ENCODE assay signal across 8 mouse cellular contexts in the genomic region with DNA sequence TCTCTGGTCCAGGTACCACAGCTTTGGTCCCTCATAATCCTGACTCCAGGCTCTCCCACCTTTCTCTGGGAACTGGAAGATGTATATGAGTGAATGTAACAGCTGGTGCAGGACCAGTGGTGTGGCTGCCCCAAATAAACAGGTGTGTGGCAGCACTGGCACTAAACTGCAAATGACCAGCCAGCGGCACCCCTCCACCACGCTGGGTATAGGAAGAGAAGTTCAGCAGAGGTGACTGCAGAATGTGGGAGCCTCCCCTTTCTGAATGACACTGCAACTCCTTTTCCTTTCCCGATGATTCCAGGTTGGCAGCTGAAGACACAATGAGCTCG. TPM values are rescaled to one million over a fixed set of nuclear protein-coding genes. Genes with fewer than 3 reads are reported as not detected.
DNase-seq lines count a peak whose midpoint lies in the region; ATAC-seq and TF ChIP-seq lines count a peak whose summit lies in the region.

No protein-coding gene starts in this region.

- no peak overlapping the region for H3K9ac ChIP-seq in forebrain, embryonic 15.5 days (replicated peaks)
- H3K9ac ChIP-seq in lung, embryonic 16.5 days (ENCODE audit: low read length): no peak overlapping the region
- no peak overlapping the region for H3K9ac ChIP-seq in intestine, postnatal 0 days (ENCODE audit: low read depth, low read length)
- no peak overlapping the region for H3K9ac ChIP-seq in neural tube, embryonic 15.5 days (replicated peaks)

- H3K4me1 ChIP-seq in forebrain, embryonic 15.5 days: peaks cover 13% of the 10 kb centered on the region
- H3K4me1 ChIP-seq in forebrain, embryonic 10.5 days: peaks cover 32% of the 10 kb centered on the region
- peaks cover 11% of the 10 kb centered on the region for H3K4me1 ChIP-seq in lung, embryonic 16.5 days (replicated peaks; ENCODE audit: control insufficient read depth, insufficient read depth, low read length)
- no peaks in the 10 kb centered on the region; the same call in 1 of the 2 replicates for H3K4me1 ChIP-seq in intestine, postnatal 0 days (replicated peaks; ENCODE audit: control insufficient read depth, insufficient read depth, low read length)
- H3K4me1 ChIP-seq in neural tube, embryonic 15.5 days: peaks cover 20% of the 10 kb centered on the region

- no peak overlapping the region for H3K27ac ChIP-seq in forebrain, embryonic 15.5 days (replicated peaks)
- H3K27ac ChIP-seq in forebrain, embryonic 10.5 days: no peak overlapping the region
- no peak overlapping the region for H3K27ac ChIP-seq in lung, embryonic 16.5 days (ENCODE audit: low read length)
- no peak overlapping the region for H3K27ac ChIP-seq in intestine, postnatal 0 days (ENCODE audit: low read depth, low read length)
- H3K27ac ChIP-seq in neural tube, embryonic 15.5 days (replicated peaks): no peak overlapping the region

- 52% methylated on average over 4 of the region's 4 CpGs for WGBS in forebrain, embryonic 15.5 days
- WGBS in forebrain, embryonic 10.5 days: 56% methylated on average over 4 of the region's 4 CpGs
- WGBS in lung, embryonic 16.5 days: 13% methylated on average over 4 of the region's 4 CpGs
- 22% methylated on average over 4 of the region's 4 CpGs for WGBS in intestine, postnatal 0 days
- WGBS in neural tube, embryonic 15.5 days: 33% methylated on average over 4 of the region's 4 CpGs

- TF ChIP-seq CTCF in intestine, postnatal 0 days (IDR thresholded peaks at IDR 0.05; ENCODE audit: low read depth): no peak

- H3K9me3 ChIP-seq in forebrain, embryonic 15.5 days: no peaks in the 10 kb centered on the region
- no peaks in the 10 kb centered on the region for H3K9me3 ChIP-seq in forebrain, embryonic 10.5 days
- H3K9me3 ChIP-seq in lung, embryonic 16.5 days (ENCODE audit: control insufficient read depth, low read length): no peaks in the 10 kb centered on the region
- H3K9me3 ChIP-seq in intestine, postnatal 0 days (ENCODE audit: control insufficient read depth): no peaks in the 10 kb centered on the region
- no peaks in the 10 kb centered on the region for H3K9me3 ChIP-seq in neural tube, embryonic 15.5 days (replicated peaks)

- no peaks in the 10 kb centered on the region for H3K27me3 ChIP-seq in forebrain, embryonic 15.5 days
- peaks cover 23% of the 10 kb centered on the region for H3K27me3 ChIP-seq in forebrain, embryonic 10.5 days (ENCODE audit: poor library complexity, severe bottlenecking)
- H3K27me3 ChIP-seq in lung, embryonic 16.5 days (ENCODE audit: control insufficient read depth, insufficient read depth, low read depth, low read length): no peaks in the 10 kb centered on the region
- H3K27me3 ChIP-seq in intestine, postnatal 0 days (replicated peaks; ENCODE audit: control insufficient read depth, insufficient read depth, low read length): no peaks in the 10 kb centered on the region
- H3K27me3 ChIP-seq in neural tube, embryonic 15.5 days (replicated peaks): 0 out of 2 replicates have a peak, but pooled peaks cover 3% of the 10 kb centered on the region

- peak overlapping the region; percentile 30; the same call in 1 of the 2 replicates for H3K4me2 ChIP-seq in forebrain, embryonic 15.5 days (replicated peaks)
- H3K4me2 ChIP-seq in lung, embryonic 16.5 days (ENCODE audit: low read depth, low read length): peak overlapping the region; percentile 51
- peak overlapping the region; percentile 57 for H3K4me2 ChIP-seq in intestine, postnatal 0 days (replicated peaks; ENCODE audit: low read depth)
- peak overlapping the region; percentile 52 for H3K4me2 ChIP-seq in neural tube, embryonic 15.5 days

- no peaks in the 10 kb centered on the region for H3K36me3 ChIP-seq in forebrain, embryonic 15.5 days
- no peaks in the 10 kb centered on the region for H3K36me3 ChIP-seq in forebrain, embryonic 10.5 days (replicated peaks)
- H3K36me3 ChIP-seq in lung, embryonic 16.5 days (ENCODE audit: control insufficient read depth, insufficient read depth, low read length): no peaks in the 10 kb centered on the region
- no peaks in the 10 kb centered on the region for H3K36me3 ChIP-seq in intestine, postnatal 0 days (ENCODE audit: control insufficient read depth, insufficient read depth)
- H3K36me3 ChIP-seq in neural tube, embryonic 15.5 days: no peaks in the 10 kb centered on the region

- DNase-seq in forebrain, embryonic 10.5 days (ENCODE audit: extremely low spot score, low spot score): no peak
- no peak for DNase-seq in lung, postnatal 36 days
- DNase-seq in thymus, adult 18-20 months: no peak
- DNase-seq in thymus, postnatal 10 days (ENCODE audit: low spot score in 2 of 2): no peak

- ATAC-seq in forebrain, embryonic 15.5 days (replicated peaks): no peak
- 0 out of 2 replicates have a peak, but pooled peaks have one; percentile 10 for ATAC-seq in lung, embryonic 16.5 days (ENCODE audit: low read depth)
- ATAC-seq in intestine, postnatal 0 days: no peak
- ATAC-seq in neural tube, embryonic 15.5 days (ENCODE audit: low FRiP score): no peak

- no peak overlapping the region for H3K4me3 ChIP-seq in forebrain, embryonic 15.5 days
- H3K4me3 ChIP-seq in forebrain, embryonic 10.5 days: no peak overlapping the region
- peak overlapping the region; percentile 19 for H3K4me3 ChIP-seq in lung, embryonic 16.5 days (ENCODE audit: low read length)
- no peak overlapping the region for H3K4me3 ChIP-seq in intestine, postnatal 0 days (ENCODE audit: low read depth, low read length)
- H3K4me3 ChIP-seq in neural tube, embryonic 15.5 days (replicated peaks): peak overlapping the region; percentile 10; the same call in 1 of the 2 replicates

RNA-seq across cellular contexts. Expression of a gene that starts 32.1 kb away (rescaled TPM):
- polyA plus RNA-seq in forebrain, embryonic 15.5 days (2015; fragmentation: Nextera tagmentation; extraction: Ambion mirVana): 14.0 and 14.3 TPM in 2 replicates
- 18.4 and 19.7 TPM in 2 replicates for polyA plus RNA-seq in forebrain, embryonic 10.5 days (2016; fragmentation: Nextera tagmentation; extraction: Ambion mirVana)
- 26.8 and 27.3 TPM in 2 replicates for polyA plus RNA-seq in lung, embryonic 16.5 days (2015; fragmentation: Nextera tagmentation; extraction: Ambion mirVana)
- 10.6 and 12.4 TPM in 2 replicates for polyA plus RNA-seq in intestine, postnatal 0 days (2015; fragmentation: Nextera tagmentation; extraction: Ambion mirVana)
- 10.4 and 11.3 TPM in 2 replicates for polyA plus RNA-seq in neural tube, embryonic 15.5 days (2015; fragmentation: Nextera tagmentation; extraction: Ambion mirVana)

RNA-seq across cellular contexts. Expression of a gene that starts 41.9 kb away (rescaled TPM):
- polyA plus RNA-seq in forebrain, embryonic 15.5 days (2015; fragmentation: Nextera tagmentation; extraction: Ambion mirVana): 84.3 and 89.5 TPM in 2 replicates
- polyA plus RNA-seq in forebrain, embryonic 10.5 days (2016; fragmentation: Nextera tagmentation; extraction: Ambion mirVana): 91.3 and 91.7 TPM in 2 replicates
- 110 and 116 TPM in 2 replicates for polyA plus RNA-seq in lung, embryonic 16.5 days (2015; fragmentation: Nextera tagmentation; extraction: Ambion mirVana)
- polyA plus RNA-seq in intestine, postnatal 0 days (2015; fragmentation: Nextera tagmentation; extraction: Ambion mirVana): 80.4 and 85.1 TPM in 2 replicates
- 121 and 123 TPM in 2 replicates for polyA plus RNA-seq in neural tube, embryonic 15.5 days (2015; fragmentation: Nextera tagmentation; extraction: Ambion mirVana)

Comparison
In these comparisons a context has a peak if more than half of its experiments do, and no peak if none do; other contexts are left out.
1. H3K4me3 ChIP-seq: peak in lung, embryonic 16.5 days (single experiment) and neural tube, embryonic 15.5 days (single experiment); none in forebrain, embryonic 15.5 days (single experiment), forebrain, embryonic 10.5 days (single experiment) and intestine, postnatal 0 days (single experiment).
2. Peak in every context shown above with its lines, with median percentiles within 50 percentile points of each other: H3K4me2 ChIP-seq.